7 mouse cellular contexts compared by ENCODE assay signal in genomic region chr11:8558258-8558657, GRCm38 (mm10).
DNase-seq lines count a peak whose midpoint lies in the region; ATAC-seq and TF ChIP-seq lines count a peak whose summit lies in the region.

No protein-coding gene starts in this region.

- no peaks in the 10 kb centered on the region for H3K27me3 ChIP-seq in intestine, embryonic 16.5 days (replicated peaks; ENCODE audit: control insufficient read depth, insufficient read depth, low read length)
- H3K27me3 ChIP-seq in hindbrain, postnatal 0 days (ENCODE audit: insufficient read depth, low read length) = no peaks in the 10 kb centered on the region

- no peaks in the 10 kb centered on the region for H3K9me3 ChIP-seq in intestine, embryonic 16.5 days (ENCODE audit: control insufficient read depth, low read length)
- no peaks in the 10 kb centered on the region for H3K9me3 ChIP-seq in hindbrain, postnatal 0 days (ENCODE audit: low read length)

- no peaks in the 10 kb centered on the region; the same call in 1 of the 2 replicates for H3K4me1 ChIP-seq in lung, adult 2 months (ENCODE audit: control insufficient read depth, insufficient read depth, low read length)
- H3K4me1 ChIP-seq in intestine, embryonic 16.5 days (ENCODE audit: control insufficient read depth, insufficient read depth, low read length) = peaks cover 19% of the 10 kb centered on the region
- H3K4me1 ChIP-seq in hindbrain, postnatal 0 days (ENCODE audit: insufficient read depth, low read length) = no peaks in the 10 kb centered on the region; the same call in 1 of the 2 replicates

- DNase-seq in lung, adult 18-20 months = peak; percentile 44 to 50
- DNase-seq in lung, adult 2 months = no peak
- DNase-seq in hindbrain, postnatal 0 days (ENCODE audit: low spot score) = no peak
- DNase-seq in adrenal gland, adult 18-20 months (ENCODE audit: low spot score in 2 of 2) = no peak

- no peak for TF ChIP-seq CTCF in lung, adult 2 months (IDR thresholded peaks at IDR 0.05; ENCODE audit: insufficient read depth, low read length)
- no peak for TF ChIP-seq CTCF in hindbrain, postnatal 0 days (IDR thresholded peaks at IDR 0.05; ENCODE audit: low read depth)

- H3K9ac ChIP-seq in intestine, embryonic 16.5 days (ENCODE audit: low read depth, low read length) = peak overlapping the region; percentile 39; the same call in 1 of the 2 replicates
- H3K9ac ChIP-seq in hindbrain, postnatal 0 days (replicated peaks; ENCODE audit: low read length) = no peak overlapping the region

- TF ChIP-seq POLR2A in lung, adult 2 months (IDR thresholded peaks at IDR 0.05; ENCODE audit: borderline replicate concordance, extremely low read depth, low read depth, low read length) = no peak

- no peaks in the 10 kb centered on the region for H3K36me3 ChIP-seq in intestine, embryonic 16.5 days (ENCODE audit: control insufficient read depth, insufficient read depth, low read length)
- no peaks in the 10 kb centered on the region for H3K36me3 ChIP-seq in hindbrain, postnatal 0 days (ENCODE audit: insufficient read depth, low read length)

- H3K27ac ChIP-seq in intestine, embryonic 16.5 days (ENCODE audit: low read length) = peak overlapping the region; percentile 36; the same call in 1 of the 2 replicates
- H3K27ac ChIP-seq in hindbrain, postnatal 0 days = no peak overlapping the region

- 55% methylated on average over 9 of the region's 9 CpGs for WGBS in lung, adult 2 months
- 83% methylated on average over 9 of the region's 9 CpGs for WGBS in intestine, embryonic 16.5 days
- 64% methylated on average over 9 of the region's 9 CpGs for WGBS in hindbrain, postnatal 0 days

- no peak overlapping the region for H3K4me2 ChIP-seq in intestine, embryonic 16.5 days (ENCODE audit: low read depth, low read length)
- no peak overlapping the region for H3K4me2 ChIP-seq in hindbrain, postnatal 0 days (ENCODE audit: low read depth, low read length)

- H3K4me3 ChIP-seq in lung, adult 2 months (replicated peaks; ENCODE audit: extremely low read depth, low read depth, low read length) = no peak overlapping the region
- H3K4me3 ChIP-seq in intestine, embryonic 16.5 days (ENCODE audit: low read length) = no peak overlapping the region
- H3K4me3 ChIP-seq in hindbrain, postnatal 0 days (ENCODE audit: low read length) = no peak overlapping the region

- ATAC-seq in granulocyte monocyte progenitor cell, adult 5-6 weeks (replicated peaks; ENCODE audit: poor library complexity, severe bottlenecking) = peak; percentile 32
- ATAC-seq in intestine, embryonic 16.5 days = peak; percentile 28; the same call in 1 of the 2 replicates
- ATAC-seq in megakaryocyte progenitor cell, adult 5-6 weeks (replicated peaks; ENCODE audit: poor library complexity) = peak; percentile 17; the same call in 1 of the 2 replicates
- no peak for ATAC-seq in hindbrain, postnatal 0 days

Comparison
In these comparisons a context has a peak if more than half of its experiments do, and no peak if none do; other contexts are left out.
1. DNase-seq: peak in lung, adult 18-20 months (2 of 2); none in lung, adult 2 months (single experiment), hindbrain, postnatal 0 days (single experiment) and adrenal gland, adult 18-20 months (0 of 2).